Mouse (Mus musculus) G1E (cell line): ENCODE measurements at regions not wholly inside any gene's neighbourhood (a gene's known extent, or its start where the extent isn't known, plus 50 kb on each side); places are given as distances from the start of the nearest gene placed in this dataset.

Experiments used
- CTCF ChIP-seq: IDR thresholded peaks from 2 replicates; pipeline ENCODE4 v1.5.1; 2012; ENCODE audit warnings: low read depth, low read length, inconsistent platforms, mixed read lengths
- TAL1 ChIP-seq: conservative IDR thresholded peaks from 2 replicates; pipeline ENCODE4 v1.6.1; 2012; ENCODE audit warnings: low read depth, low read length, inconsistent platforms, mixed read lengths

DNA sequence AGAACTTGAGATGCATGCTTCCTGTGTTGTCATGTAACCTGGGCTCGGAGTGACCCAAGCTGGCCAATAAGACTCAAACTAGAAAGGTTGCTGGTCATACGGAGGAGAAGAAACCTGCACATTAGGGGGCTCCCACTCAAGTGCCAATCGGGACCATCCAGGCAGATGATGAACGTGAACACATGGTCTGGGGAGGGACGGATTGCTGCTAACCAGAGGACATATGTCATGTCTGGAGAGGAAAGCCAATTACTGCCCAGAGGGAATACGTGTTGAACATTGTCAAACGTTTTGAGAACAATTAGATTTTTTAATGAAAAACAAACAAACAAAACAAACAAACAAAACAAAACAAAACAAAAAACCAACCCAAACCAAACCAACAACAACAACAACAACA lies 377.7 kb upstream of the Kazn start:
- TF ChIP-seq CTCF: no peak
- no peak for TF ChIP-seq TAL1
